ENCODE assay signal across 8 mouse cellular contexts in genomic region chr9:121709898-121710583, GRCm38 (mm10). TPM values are rescaled to one million over a fixed set of nuclear protein-coding genes. Genes with fewer than 3 reads are reported as not detected.
DNase-seq lines count a peak whose midpoint lies in the region; ATAC-seq lines count a peak whose summit lies in the region.

Gene Ss18l2 (plus strand): TSS chr9:121710329.

- DNase-seq in c-Kit-negative CD71-positive TER-119-positive erythroid progenitor cells, embryonic 14.5 days (ENCODE audit: low read depth, low spot score) = peak; percentile 99
- DNase-seq in fibroblast of lung, adult 2 months (ENCODE audit: low read depth) = peak; percentile 97
- DNase-seq in kidney, postnatal 14 days = peak; percentile 99
- DNase-seq in liver, embryonic 13.5 days = peak; percentile 98
- peak; percentile 98 for DNase-seq in neural tube, embryonic 10.5 days (ENCODE audit: extremely low spot score, low spot score)

- 6% methylated on average over 37 of the region's 37 CpGs for WGBS in heart, embryonic 14.5 days
- WGBS in liver, embryonic 13.5 days (ENCODE audit: insufficient replicate concordance) = 5% methylated on average over 37 of the region's 37 CpGs
- 5% methylated on average over 37 of the region's 37 CpGs for WGBS in stomach, embryonic 16.5 days

- no peaks in the 10 kb centered on the region for H3K27me3 ChIP-seq in heart, embryonic 14.5 days (ENCODE audit: control insufficient read depth, insufficient read depth, low read length)
- no peaks in the 10 kb centered on the region for H3K27me3 ChIP-seq in liver, embryonic 13.5 days
- no peaks in the 10 kb centered on the region for H3K27me3 ChIP-seq in stomach, embryonic 16.5 days (ENCODE audit: control insufficient read depth, insufficient read depth, low read length)

- peak within 1 kb of the TSS; percentile 95 for H3K9ac ChIP-seq in heart, embryonic 14.5 days (ENCODE audit: low read length)
- peak within 1 kb of the TSS; percentile 89 for H3K9ac ChIP-seq in liver, embryonic 13.5 days
- H3K9ac ChIP-seq in stomach, embryonic 16.5 days (ENCODE audit: low read length) = peak within 1 kb of the TSS; percentile 97

- H3K36me3 ChIP-seq in heart, embryonic 14.5 days (ENCODE audit: control insufficient read depth, insufficient read depth, low read length) = peaks cover 20% of the 10 kb centered on the region
- H3K36me3 ChIP-seq in liver, embryonic 13.5 days = peaks cover 19% of the 10 kb centered on the region
- H3K36me3 ChIP-seq in stomach, embryonic 16.5 days (ENCODE audit: control insufficient read depth, insufficient read depth, low read length) = peaks cover 10% of the 10 kb centered on the region

- peak within 1 kb of the TSS; percentile 69 for H3K4me2 ChIP-seq in heart, embryonic 14.5 days (ENCODE audit: low read length)
- peak within 1 kb of the TSS; percentile 88 for H3K4me2 ChIP-seq in liver, embryonic 13.5 days
- H3K4me2 ChIP-seq in stomach, embryonic 16.5 days (ENCODE audit: low read depth, low read length) = peak within 1 kb of the TSS; percentile 91

- H3K4me1 ChIP-seq in heart, embryonic 14.5 days (ENCODE audit: control insufficient read depth in 2 of 2, insufficient read depth in 2 of 2, low read length in 2 of 2) = peaks cover 7 to 27% of the 10 kb centered on the region in 2 experiments
- peaks cover 60% of the 10 kb centered on the region for H3K4me1 ChIP-seq in liver, embryonic 13.5 days (replicated peaks)
- H3K4me1 ChIP-seq in stomach, embryonic 16.5 days (ENCODE audit: control insufficient read depth, insufficient read depth, low read length) = peaks cover 21% of the 10 kb centered on the region

- peak within 1 kb of the TSS; percentile 87 to 88 for H3K4me3 ChIP-seq in heart, embryonic 14.5 days (ENCODE audit: control insufficient read depth in 1 of 2, insufficient read depth in 1 of 2, low read depth in 1 of 2, low read length in 2 of 2)
- peak within 1 kb of the TSS; percentile 82 for H3K4me3 ChIP-seq in liver, embryonic 13.5 days (replicated peaks)
- H3K4me3 ChIP-seq in stomach, embryonic 16.5 days (replicated peaks; ENCODE audit: low read length) = peak within 1 kb of the TSS; percentile 81

- no peaks in the 10 kb centered on the region for H3K9me3 ChIP-seq in heart, embryonic 14.5 days (ENCODE audit: control insufficient read depth, low read length)
- no peaks in the 10 kb centered on the region for H3K9me3 ChIP-seq in liver, embryonic 13.5 days (replicated peaks)
- H3K9me3 ChIP-seq in stomach, embryonic 16.5 days (replicated peaks; ENCODE audit: control insufficient read depth, low read length) = no peaks in the 10 kb centered on the region

- ATAC-seq in CD4-positive, CD25-positive, alpha-beta regulatory T cell, adult 4 months = peak; percentile 93
- ATAC-seq in heart, embryonic 14.5 days (ENCODE audit: insufficient number of reproducible peaks, insufficient read depth, low FRiP score, low read depth) = peak; percentile 99
- peak; percentile 91 for ATAC-seq in liver, embryonic 13.5 days (ENCODE audit: low read depth)
- ATAC-seq in stomach, embryonic 16.5 days (ENCODE audit: insufficient read depth, low FRiP score) = peak; percentile 97

- peak within 1 kb of the TSS; percentile 98 to 99 for H3K27ac ChIP-seq in heart, embryonic 14.5 days (replicated peaks in 1 of 2; ENCODE audit: control insufficient read depth in 1 of 2, insufficient read depth in 1 of 2, low read depth in 2 of 2, low read length in 2 of 2)
- peak within 1 kb of the TSS; percentile 92 for H3K27ac ChIP-seq in liver, embryonic 13.5 days
- peak within 1 kb of the TSS; percentile 96 for H3K27ac ChIP-seq in stomach, embryonic 16.5 days (ENCODE audit: low read length)

RNA-seq across cellular contexts. Expression of gene Ss18l2, which starts in this region (rescaled TPM):
- 10 to 100 TPM; 50.7 to 52.2 TPM for polyA plus RNA-seq in CD4-positive, CD25-positive, alpha-beta regulatory T cell, adult 4 months (2017; shearing (Covaris generic))
- 227 and 237 TPM in 2 replicates for polyA plus RNA-seq in heart, embryonic 14.5 days (2014; fragmentation: Nextera tagmentation; extraction: Ambion mirVana)
- 78.9 and 81.9 TPM in 2 replicates for polyA plus RNA-seq in liver, embryonic 13.5 days (2015; fragmentation: Nextera tagmentation; extraction: Ambion mirVana)
- polyA plus RNA-seq in stomach, embryonic 16.5 days (2015; fragmentation: Nextera tagmentation; extraction: Ambion mirVana) = 103 and 112 TPM in 2 replicates

Comparison
In these comparisons a context has a peak if more than half of its experiments do, and no peak if none do; other contexts are left out.
1. Peak in every context shown above with its lines: DNase-seq, ATAC-seq, H3K4me3 ChIP-seq and H3K27ac ChIP-seq.